Mouse (Mus musculus): Measurements from ENCODE around the gene Aamdc. TPM values are rescaled to one million over a fixed set of nuclear protein-coding genes. Genes with fewer than 3 reads are reported as not detected.

Aamdc gene
- polyA plus RNA-seq, 1 experiment from 2014 or later, result 58.3 TPM

- no peak; the same call in 1 of the 2 replicates for ATAC-seq (ENCODE audit: low FRiP score)
- no peak overlapping the region for H3K4me3 ChIP-seq (replicated peaks)
- H3K9me3 ChIP-seq (replicated peaks), result no peaks in the 10 kb centered on the region
- H3K27me3 ChIP-seq (replicated peaks), result no peaks in the 10 kb centered on the region
- 80% methylated on average over 5 of the region's 5 CpGs for WGBS
- no peak overlapping the region for H3K9ac ChIP-seq (replicated peaks)
- no peak overlapping the region for H3K4me2 ChIP-seq
- H3K4me1 ChIP-seq, result no peaks in the 10 kb centered on the region
- H3K36me3 ChIP-seq, result peaks cover 22% of the 10 kb centered on the region
- H3K27ac ChIP-seq (replicated peaks), result no peak overlapping the region
Observed at GRCm38 (mm10) chr7:97500555-97501209, 78.6 kb downstream of the Aamdc start.

Other genes with a start within 250 kb of the Aamdc start
- gene Usp35, start 247.5 kb downstream of the Aamdc start, polyA plus RNA-seq (2015; fragmentation: Nextera tagmentation; extraction: Ambion mirVana), result 3.6 and 4.5 TPM in 2 replicates
- 6.4 and 6.8 TPM in 2 replicates for gene Kctd21, start 247.2 kb downstream of the Aamdc start, polyA plus RNA-seq (2015; fragmentation: Nextera tagmentation; extraction: Ambion mirVana)
- 12.8 and 19.4 TPM in 2 replicates for gene Alg8, start 207.9 kb downstream of the Aamdc start, polyA plus RNA-seq (2015; fragmentation: Nextera tagmentation; extraction: Ambion mirVana)
- gene Ndufc2, start 179.5 kb downstream of the Aamdc start, polyA plus RNA-seq (2015; fragmentation: Nextera tagmentation; extraction: Ambion mirVana), result 469 and 526 TPM in 2 replicates
- gene Thrsp, start 161.8 kb downstream of the Aamdc start, polyA plus RNA-seq (2015; fragmentation: Nextera tagmentation; extraction: Ambion mirVana), result 1.5 and 2.1 TPM in 2 replicates
- 2.1 and 3.0 TPM in 2 replicates for gene Kctd14, start 128.2 kb downstream of the Aamdc start, polyA plus RNA-seq (2015; fragmentation: Nextera tagmentation; extraction: Ambion mirVana)
- 39.2 and 39.5 TPM in 2 replicates for gene Ints4, start 98.5 kb downstream of the Aamdc start, polyA plus RNA-seq (2015; fragmentation: Nextera tagmentation; extraction: Ambion mirVana)
- 24.3 and 25.2 TPM in 2 replicates for gene Rsf1, start 392 bp upstream of the Aamdc start, polyA plus RNA-seq (2015; fragmentation: Nextera tagmentation; extraction: Ambion mirVana)
- 170 and 187 TPM in 2 replicates for gene Clns1a, start 117.1 kb upstream of the Aamdc start, polyA plus RNA-seq (2015; fragmentation: Nextera tagmentation; extraction: Ambion mirVana)
- gene Aqp11, start 158.8 kb upstream of the Aamdc start, polyA plus RNA-seq (2015; fragmentation: Nextera tagmentation; extraction: Ambion mirVana), result 22.6 and 35.4 TPM in 2 replicates
- 117 and 134 TPM in 2 replicates for gene Pak1, start 209.0 kb upstream of the Aamdc start, polyA plus RNA-seq (2015; fragmentation: Nextera tagmentation; extraction: Ambion mirVana)